Mouse (Mus musculus): ENCODE results near the gene 2010300C02Rik. TPM values are rescaled to one million over a fixed set of nuclear protein-coding genes. Genes with fewer than 3 reads are reported as not detected.

2010300C02Rik gene
- polyA plus RNA-seq, 1 experiment, result 142 TPM

GRCm38 (mm10) chr1:37676967-37677512 lies 42.8 kb downstream of the 2010300C02Rik start:
- TF ChIP-seq POLR2A (IDR thresholded peaks at IDR 0.05; ENCODE audit: extremely low read depth, insufficient read depth, low read length) (0 out of 2 replicates have a peak, but pooled peaks have one; percentile 8), CTCF (IDR thresholded peaks at IDR 0.05; ENCODE audit: extremely low read depth, insufficient read depth, low read length) (no peak)
- peaks cover 25% of the 10 kb centered on the region for H3K4me1 ChIP-seq (ENCODE audit: control insufficient read depth, insufficient read depth, low read length)
- H3K4me3 ChIP-seq (ENCODE audit: insufficient read depth, low read length), result no peak overlapping the region
- H3K27ac ChIP-seq (ENCODE audit: insufficient read depth, low read length), result peak overlapping the region; percentile 73

GRCm38 (mm10) chr1:37675444-37675843 lies 44.4 kb downstream of the 2010300C02Rik start:
- TF ChIP-seq POLR2A (IDR thresholded peaks at IDR 0.05; ENCODE audit: extremely low read depth, insufficient read depth, low read length), result no peak
- no peak; the same call in 1 of the 2 replicates for TF ChIP-seq CTCF (IDR thresholded peaks at IDR 0.05; ENCODE audit: extremely low read depth, insufficient read depth, low read length)
- Histone ChIP-seq H3K4me1 (ENCODE audit: control insufficient read depth, insufficient read depth, low read length) (peaks cover 30% of the 10 kb centered on the region), H3K27ac (ENCODE audit: insufficient read depth, low read length) (no peak overlapping the region), H3K4me3 (ENCODE audit: insufficient read depth, low read length) (no peak overlapping the region)

GRCm38 (mm10) chr1:37674266-37674665 lies 45.6 kb downstream of the 2010300C02Rik start:
- no peak for TF ChIP-seq POLR2A (IDR thresholded peaks at IDR 0.05; ENCODE audit: extremely low read depth, insufficient read depth, low read length)
- no peak for TF ChIP-seq CTCF (IDR thresholded peaks at IDR 0.05; ENCODE audit: extremely low read depth, insufficient read depth, low read length)
- H3K27ac ChIP-seq (ENCODE audit: insufficient read depth, low read length), result peak overlapping the region; percentile 10; the same call in 1 of the 2 replicates
- H3K4me3 ChIP-seq (ENCODE audit: insufficient read depth, low read length), result no peak overlapping the region
- peaks cover 26% of the 10 kb centered on the region for H3K4me1 ChIP-seq (ENCODE audit: control insufficient read depth, insufficient read depth, low read length)

- TF ChIP-seq CTCF (IDR thresholded peaks at IDR 0.05; ENCODE audit: extremely low read depth, insufficient read depth, low read length) (no peak), POLR2A (IDR thresholded peaks at IDR 0.05; ENCODE audit: extremely low read depth, insufficient read depth, low read length) (no peak)
- Histone ChIP-seq H3K4me1 (ENCODE audit: control insufficient read depth, insufficient read depth, low read length) (peaks cover 12% of the 10 kb centered on the region), H3K4me3 (ENCODE audit: insufficient read depth, low read length) (no peak overlapping the region), H3K27ac (ENCODE audit: insufficient read depth, low read length) (no peak overlapping the region)
Measured at GRCm38 (mm10) chr1:37671316-37671715, 48.6 kb downstream of the 2010300C02Rik start.

GRCm38 (mm10) chr1:37667386-37667785 lies 52.5 kb downstream of the 2010300C02Rik start:
- Histone ChIP-seq H3K27ac (ENCODE audit: insufficient read depth, low read length) (no peak overlapping the region), H3K4me1 (ENCODE audit: control insufficient read depth, insufficient read depth, low read length) (peaks cover 13% of the 10 kb centered on the region), H3K4me3 (ENCODE audit: insufficient read depth, low read length) (no peak overlapping the region)
- TF ChIP-seq POLR2A (IDR thresholded peaks at IDR 0.05; ENCODE audit: extremely low read depth, insufficient read depth, low read length) (no peak), CTCF (IDR thresholded peaks at IDR 0.05; ENCODE audit: extremely low read depth, insufficient read depth, low read length) (no peak)

- no peak overlapping the region for H3K27ac ChIP-seq (ENCODE audit: insufficient read depth, low read length)
- TF ChIP-seq POLR2A (IDR thresholded peaks at IDR 0.05; ENCODE audit: extremely low read depth, insufficient read depth, low read length) (no peak), CTCF (IDR thresholded peaks at IDR 0.05; ENCODE audit: extremely low read depth, insufficient read depth, low read length) (no peak)
- H3K4me1 ChIP-seq (ENCODE audit: control insufficient read depth, insufficient read depth, low read length), result peaks cover 14% of the 10 kb centered on the region
- no peak overlapping the region for H3K4me3 ChIP-seq (ENCODE audit: insufficient read depth, low read length)
Measured at GRCm38 (mm10) chr1:37666587-37666986, 53.3 kb downstream of the 2010300C02Rik start.

- Histone ChIP-seq H3K27ac (ENCODE audit: insufficient read depth, low read length) (no peak overlapping the region), H3K4me1 (ENCODE audit: control insufficient read depth, insufficient read depth, low read length) (peaks cover 12% of the 10 kb centered on the region), H3K4me3 (ENCODE audit: insufficient read depth, low read length) (no peak overlapping the region)
- TF ChIP-seq CTCF (IDR thresholded peaks at IDR 0.05; ENCODE audit: extremely low read depth, insufficient read depth, low read length), result no peak
- no peak for TF ChIP-seq POLR2A (IDR thresholded peaks at IDR 0.05; ENCODE audit: extremely low read depth, insufficient read depth, low read length)
Measured at GRCm38 (mm10) chr1:37665539-37666323, 54.2 kb downstream of the 2010300C02Rik start.

- Histone ChIP-seq H3K4me3 (ENCODE audit: insufficient read depth, low read length) (no peak overlapping the region), H3K27ac (ENCODE audit: insufficient read depth, low read length) (no peak overlapping the region), H3K4me1 (ENCODE audit: control insufficient read depth, insufficient read depth, low read length) (peaks cover 10% of the 10 kb centered on the region)
- no peak for TF ChIP-seq POLR2A (IDR thresholded peaks at IDR 0.05; ENCODE audit: extremely low read depth, insufficient read depth, low read length)
- no peak for TF ChIP-seq CTCF (IDR thresholded peaks at IDR 0.05; ENCODE audit: extremely low read depth, insufficient read depth, low read length)
Measured at GRCm38 (mm10) chr1:37664496-37664895, 55.4 kb downstream of the 2010300C02Rik start.

- Histone ChIP-seq H3K4me3 (ENCODE audit: insufficient read depth, low read length) (no peak overlapping the region), H3K27ac (ENCODE audit: insufficient read depth, low read length) (peak overlapping the region; percentile 3; the same call in 1 of the 2 replicates), H3K4me1 (ENCODE audit: control insufficient read depth, insufficient read depth, low read length) (peaks cover 10% of the 10 kb centered on the region)
- TF ChIP-seq POLR2A (IDR thresholded peaks at IDR 0.05; ENCODE audit: extremely low read depth, insufficient read depth, low read length) (no peak), CTCF (IDR thresholded peaks at IDR 0.05; ENCODE audit: extremely low read depth, insufficient read depth, low read length) (no peak)
Measured at GRCm38 (mm10) chr1:37663606-37664005, 56.3 kb downstream of the 2010300C02Rik start.

GRCm38 (mm10) chr1:37656017-37656416 lies 63.9 kb downstream of the 2010300C02Rik start:
- TF ChIP-seq CTCF (IDR thresholded peaks at IDR 0.05; ENCODE audit: extremely low read depth, insufficient read depth, low read length), result no peak
- no peak for TF ChIP-seq POLR2A (IDR thresholded peaks at IDR 0.05; ENCODE audit: extremely low read depth, insufficient read depth, low read length)
- peaks cover 1% of the 10 kb centered on the region for H3K4me1 ChIP-seq (ENCODE audit: control insufficient read depth, insufficient read depth, low read length)
- H3K27ac ChIP-seq (ENCODE audit: insufficient read depth, low read length), result no peak overlapping the region
- H3K4me3 ChIP-seq (ENCODE audit: insufficient read depth, low read length), result no peak overlapping the region
